Mouse (Mus musculus) bone marrow, adult 2 months (tissue): ENCODE results near the gene Plekhg2.

Experiments
- CTCF ChIP-seq: fragments of 200-500 bp; IDR thresholded peaks from 2 replicates; pipeline ENCODE4 v1.5.1; 2011; ENCODE audit warnings: low read length, control low read depth; ENCODE audit not compliant: control insufficient read depth, insufficient read depth
- POLR2A ChIP-seq: fragments of 200-500 bp; IDR thresholded peaks from 2 replicates; pipeline ENCODE4 v1.6.1; 2011; ENCODE audit warnings: low read depth, mild to moderate bottlenecking, control low read depth, low read length, borderline replicate concordance; ENCODE audit not compliant: control insufficient read depth

- TF ChIP-seq CTCF (no peak), POLR2A (no peak)
Measured at GRCm38 (mm10) chr7:28410841-28411475, 38.6 kb upstream of the Plekhg2 start.
